Mouse (Mus musculus) MEL (cell line): ENCODE results near the gene Klk7.

ENCODE experiments used
- CHD2 ChIP-seq: IDR thresholded peaks from 2 replicates; pipeline ENCODE4 v1.6.1; 2011; ENCODE audit warnings: low read length, improper control_type of control experiment
- CTCF ChIP-seq, 3 experiments: IDR thresholded peaks in 2 of 3; conservative IDR thresholded peaks in 1 of 3; 2 replicates each; pipeline ENCODE4 v1.5.1; 2011 to 2012; ENCODE audit warnings: low read length in 3 of 3, low read depth in 2 of 3, mild to moderate bottlenecking in 2 of 3, improper control_type of control experiment in 1 of 3, inconsistent platforms in 1 of 3, mixed read lengths in 1 of 3, moderate library complexity in 1 of 3; ENCODE audit not compliant: control insufficient read depth in 1 of 3, insufficient read depth in 1 of 3, poor library complexity in 1 of 3, severe bottlenecking in 1 of 3
- E2F4 ChIP-seq: IDR thresholded peaks from 2 replicates; pipeline ENCODE4 v1.6.1; 2011; ENCODE audit warnings: low read depth, low read length, improper control_type of control experiment, borderline replicate concordance
- ELF1 ChIP-seq: IDR thresholded peaks from 2 replicates; pipeline ENCODE4 v1.6.1; 2014; ENCODE audit warnings: low read depth, mild to moderate bottlenecking, inconsistent platforms, low read length, improper control_type of control experiment, moderate library complexity
- GATA1 ChIP-seq: IDR thresholded peaks from 2 replicates; pipeline ENCODE4 v1.6.1; 2011; ENCODE audit warnings: low read depth, low read length, improper control_type of control experiment
- HCFC1 ChIP-seq: IDR thresholded peaks from 2 replicates; pipeline ENCODE4 v1.6.1; 2012; ENCODE audit warnings: low read depth, mild to moderate bottlenecking, inconsistent platforms, low read length, improper control_type of control experiment, moderate library complexity
- MAFK ChIP-seq: IDR thresholded peaks from 2 replicates; pipeline ENCODE4 v1.6.1; 2011; ENCODE audit warnings: low read depth, mild to moderate bottlenecking, low read length, improper control_type of control experiment, borderline replicate concordance
- RAD21 ChIP-seq: IDR thresholded peaks from 2 replicates; pipeline ENCODE4 v1.6.1; 2011; ENCODE audit warnings: mild to moderate bottlenecking, low read depth, low read length, improper control_type of control experiment
- RCOR1 ChIP-seq: IDR thresholded peaks from 2 replicates; pipeline ENCODE4 v1.6.1; 2012; ENCODE audit warnings: low read depth, mild to moderate bottlenecking, inconsistent platforms, low read length, improper control_type of control experiment
- SIN3A ChIP-seq: IDR thresholded peaks from 2 replicates; pipeline ENCODE4 v1.6.1; 2012; ENCODE audit warnings: low read length, improper control_type of control experiment, inconsistent platforms
- TCF12 ChIP-seq: IDR thresholded peaks from 2 replicates; pipeline ENCODE4 v1.6.1; 2014; ENCODE audit warnings: low read depth, mild to moderate bottlenecking, inconsistent platforms, low read length, improper control_type of control experiment, moderate library complexity
- ZNF384 ChIP-seq: IDR thresholded peaks from 2 replicates; pipeline ENCODE4 v1.6.1; 2012; ENCODE audit warnings: low read depth, mild to moderate bottlenecking, inconsistent platforms, low read length, improper control_type of control experiment

GRCm38 (mm10) chr7:43816746-43817145 is 5.7 kb downstream of the Klk7 start:
- no peak for TF ChIP-seq HCFC1
- TF ChIP-seq CTCF (IDR thresholded peaks at IDR 0.05 in 2 of 3, conservative IDR thresholded peaks at IDR 0.05 in 1 of 3; ENCODE audit: control insufficient read depth in 1 of 3, insufficient read depth in 1 of 3, low read depth in 2 of 3, low read length in 3 of 3, poor library complexity in 1 of 3, severe bottlenecking in 1 of 3) = no peak
- TF ChIP-seq MAFK = no peak
- TF ChIP-seq RCOR1 = no peak
- TF ChIP-seq SIN3A = no peak
- TF ChIP-seq CHD2 = no peak
- no peak for TF ChIP-seq ZNF384
- no peak for TF ChIP-seq TCF12
- TF ChIP-seq ELF1 = no peak
- no peak for TF ChIP-seq GATA1
- no peak for TF ChIP-seq RAD21
- TF ChIP-seq E2F4 = no peak
